Mouse (Mus musculus): ENCODE measurements around the gene Srrt.

DNA sequence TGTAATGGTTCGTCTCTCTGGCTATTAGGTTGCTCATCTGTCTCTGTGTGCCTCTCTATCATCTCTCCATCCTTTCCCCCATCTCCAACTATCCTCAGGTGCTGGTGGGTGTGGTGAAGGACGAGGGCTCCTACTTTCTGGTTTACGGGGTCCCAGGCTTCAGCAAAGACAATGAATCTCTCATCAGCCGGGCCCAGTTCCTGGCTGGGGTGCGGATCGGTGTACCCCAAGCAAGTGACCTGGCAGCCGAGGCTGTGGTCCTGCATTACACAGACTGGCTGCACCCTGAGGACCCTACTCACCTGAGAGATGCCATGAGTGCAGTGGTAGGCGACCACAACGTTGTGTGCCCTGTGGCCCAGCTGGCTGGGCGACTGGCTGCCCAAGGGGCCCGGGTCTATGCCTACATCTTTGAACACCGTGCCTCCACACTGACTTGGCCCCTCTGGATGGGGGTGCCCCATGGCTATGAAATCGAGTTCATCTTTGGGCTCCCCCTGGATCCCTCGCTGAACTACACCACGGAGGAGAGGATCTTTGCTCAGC lies 16.0 kb downstream of the Srrt start:
- TF ChIP-seq MAFK (IDR thresholded peaks at IDR 0.05; ENCODE audit: insufficient read depth, low read depth, low read length) = no peak
- TF ChIP-seq ZNF384 (IDR thresholded peaks at IDR 0.05; ENCODE audit: low read depth, low read length) = no peak

All from ES-E14 (cell line).